Mouse (Mus musculus) intestine, postnatal 0 days (tissue): Measurements from ENCODE around the gene Ppt2. TPM values are rescaled to one million over a fixed set of nuclear protein-coding genes. Genes with fewer than 3 reads are reported as not detected.

Experiments used
- ATAC-seq: fragments of 200-750 bp; cut with Nextera tagmentation; 2 replicates; pipeline ENCODE4 v1.8.0; 2017; ENCODE audit warnings: mild to moderate bottlenecking, moderate TSS enrichment, moderate library complexity
- H3K27ac ChIP-seq: fragments of 300-500 bp; sonication (generic); 2 replicates; pipeline ENCODE4 v1.5.1; 2014; ENCODE audit warnings: mild to moderate bottlenecking, low read depth, low read length, moderate library complexity
- H3K27me3 ChIP-seq: fragments of 300-500 bp; sonication (generic); replicated peaks from 2 replicates; pipeline ENCODE4 v1.6.1; 2014; ENCODE audit warnings: low read length, mixed read lengths; ENCODE audit not compliant: control insufficient read depth, insufficient read depth
- H3K36me3 ChIP-seq: fragments of 300-500 bp; sonication (generic); 2 replicates; pipeline ENCODE4 v1.6.1; 2014; ENCODE audit warnings: mild to moderate bottlenecking, moderate library complexity; ENCODE audit not compliant: control insufficient read depth, insufficient read depth
- H3K4me1 ChIP-seq: fragments of 300-500 bp; sonication (generic); replicated peaks from 2 replicates; pipeline ENCODE4 v1.6.1; 2014; ENCODE audit warnings: antibody characterized with exemption, low read length, mixed read lengths; ENCODE audit not compliant: control insufficient read depth, insufficient read depth
- H3K4me2 ChIP-seq: fragments of 300-500 bp; sonication (generic); replicated peaks from 2 replicates; pipeline ENCODE4 v1.6.1; 2014; ENCODE audit warnings: low read depth, mild to moderate bottlenecking, moderate library complexity
- H3K4me3 ChIP-seq: fragments of 300-500 bp; sonication (generic); 2 replicates; pipeline ENCODE4 v1.5.1; 2014; ENCODE audit warnings: low read depth, low read length
- H3K9ac ChIP-seq: fragments of 300-500 bp; sonication (generic); 2 replicates; pipeline ENCODE4 v1.6.1; 2014; ENCODE audit warnings: mild to moderate bottlenecking, low read depth, low read length
- H3K9me3 ChIP-seq: fragments of 300-500 bp; sonication (generic); 2 replicates; pipeline ENCODE4 v1.6.1; 2016; ENCODE audit warnings: mixed run types; ENCODE audit not compliant: control insufficient read depth
- CTCF ChIP-seq: sonication (generic); IDR thresholded peaks from 2 replicates; pipeline ENCODE4 v1.5.1; 2016; ENCODE audit warnings: low read depth, mild to moderate bottlenecking, control low read depth, antibody characterized with exemption, moderate library complexity
- WGBS: fragments of 180-500 bp; shearing (Covaris S2); extraction: QIAGEN DNeasy Blood & Tissue Kit; methylation state at CpG from one replicate; pipeline ENCODE4 v1.1.7; 2014; 5-methylcytosine and 5-hydroxymethylcytosine counted together
- polyA plus RNA-seq: library from polyadenylated mRNA; unstranded; fragments of >200 nt; fragmentation: Nextera tagmentation; extraction: Ambion mirVana; gene quantifications from 2 replicates; pipeline ENCODE4 v1.2.1, GENCODE M21; 2015

The Ppt2 gene
- polyA plus RNA-seq, 1 experiment from 2014 or later, result 17.2 TPM

DNA sequence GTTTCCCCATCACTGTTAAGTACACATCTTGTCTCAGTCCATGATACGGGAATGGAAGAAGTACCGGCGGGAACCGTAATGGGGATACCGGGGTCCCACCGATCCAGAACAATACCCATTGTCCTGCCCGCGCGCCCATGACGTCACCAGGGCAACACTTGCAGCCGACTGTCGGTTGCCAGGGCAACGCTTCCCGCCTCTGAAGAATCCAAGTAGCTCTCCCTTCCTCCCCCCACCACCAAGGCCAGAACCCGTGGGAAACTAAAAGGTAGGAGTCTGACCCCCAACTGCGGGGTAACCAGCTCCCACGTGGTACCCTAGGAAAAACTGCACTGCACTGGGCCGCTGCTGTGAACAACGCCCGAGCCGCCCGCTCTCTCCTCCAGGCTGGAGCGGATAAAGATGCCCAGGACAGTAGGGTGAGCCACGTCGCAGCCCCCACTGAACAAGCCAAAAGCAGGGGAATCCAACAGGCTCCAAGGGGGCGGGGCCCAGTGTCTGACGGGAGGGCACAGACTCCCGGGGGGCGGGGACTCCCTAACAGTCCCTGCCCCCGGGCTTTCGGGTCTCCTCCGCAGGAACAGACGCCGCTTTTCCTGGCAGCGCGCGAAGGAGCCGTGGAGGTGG lies 41.4 kb downstream of the Ppt2 start:
- peak; percentile 72 for ATAC-seq
- peaks cover 8% of the 10 kb centered on the region; the same call in 1 of the 2 replicates for H3K4me1 ChIP-seq
- WGBS, result under 1% methylated on average over 37 of the region's 38 CpGs
- H3K27me3 ChIP-seq, result no peaks in the 10 kb centered on the region
- no peaks in the 10 kb centered on the region for H3K36me3 ChIP-seq
- no peaks in the 10 kb centered on the region for H3K9me3 ChIP-seq
- H3K4me3 ChIP-seq, result peak overlapping the region; percentile 58
- peak overlapping the region; percentile 99 for H3K4me2 ChIP-seq
- H3K9ac ChIP-seq, result peak overlapping the region; percentile 49
- TF ChIP-seq CTCF, result no peak
- peak overlapping the region; percentile 70; the same call in 1 of the 2 replicates for H3K27ac ChIP-seq

DNA sequence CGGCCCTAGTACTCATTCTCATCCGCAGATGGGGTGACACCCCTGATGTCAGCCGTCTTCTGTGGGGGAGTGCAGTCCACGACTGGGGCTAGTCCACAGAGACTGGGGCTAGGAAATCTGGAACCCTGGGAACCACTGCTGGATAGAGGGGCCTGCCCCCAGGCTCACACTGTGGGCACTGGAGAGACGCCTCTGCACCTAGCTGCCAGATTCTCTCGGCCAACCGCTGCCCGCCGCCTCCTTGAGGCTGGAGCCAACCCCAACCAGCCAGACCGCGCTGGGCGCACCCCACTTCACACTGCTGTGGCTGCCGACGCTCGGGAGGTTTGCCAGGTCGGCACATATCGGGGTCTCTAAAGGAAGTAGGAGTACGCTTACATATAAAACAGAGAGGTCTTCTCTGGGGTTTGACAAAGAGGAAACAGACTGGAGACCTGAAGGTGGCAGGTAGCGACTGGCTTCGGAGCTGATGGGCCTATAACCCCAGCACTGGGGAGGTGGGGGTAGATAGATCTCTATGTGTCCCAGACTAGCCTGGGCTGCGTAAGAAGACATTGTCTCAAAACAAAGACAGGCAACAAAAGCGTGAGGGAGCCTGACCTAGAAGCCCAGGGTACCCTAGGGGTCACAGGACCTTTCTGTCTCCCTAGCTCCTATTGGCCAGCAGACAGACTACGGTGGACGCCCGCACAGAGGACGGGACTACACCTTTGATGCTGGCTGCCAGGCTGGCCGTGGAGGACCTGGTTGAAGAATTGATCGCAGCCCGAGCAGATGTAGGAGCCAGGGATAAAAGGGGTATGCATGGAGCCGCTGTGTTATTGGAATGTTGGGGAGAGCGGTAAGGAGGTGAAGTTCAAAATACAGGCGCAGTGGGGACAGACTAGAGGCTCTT lies 42.2 kb downstream of the Ppt2 start:
- WGBS, result 44% methylated on average over 32 of the region's 32 CpGs
- no peak for ATAC-seq
- H3K9ac ChIP-seq, result no peak overlapping the region
- no peaks in the 10 kb centered on the region for H3K27me3 ChIP-seq
- no peaks in the 10 kb centered on the region for H3K36me3 ChIP-seq
- H3K9me3 ChIP-seq, result no peaks in the 10 kb centered on the region
- no peak overlapping the region for H3K27ac ChIP-seq
- H3K4me3 ChIP-seq, result peak overlapping the region; percentile 58
- TF ChIP-seq CTCF, result no peak
- H3K4me1 ChIP-seq, result peaks cover 8% of the 10 kb centered on the region; the same call in 1 of the 2 replicates
- peak overlapping the region; percentile 99 for H3K4me2 ChIP-seq

DNA sequence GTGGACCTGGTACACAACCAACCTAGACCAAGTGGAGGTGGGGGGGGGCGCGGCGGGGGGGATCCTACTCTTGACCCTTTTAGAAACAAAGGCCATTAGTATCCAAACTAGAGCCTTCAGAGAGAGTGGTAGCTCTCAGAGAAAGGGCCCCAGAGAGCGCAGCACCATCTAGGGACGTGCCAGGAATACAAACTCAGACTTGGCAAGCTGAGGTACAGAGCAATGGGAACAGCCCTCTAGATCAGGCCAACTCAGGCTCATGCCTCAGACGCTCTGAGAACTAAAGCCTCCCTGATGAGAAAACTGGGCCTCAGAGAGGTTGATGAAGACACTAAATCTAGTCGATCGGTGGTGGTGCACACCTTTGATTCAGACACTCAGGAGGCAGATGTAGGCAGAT lies 43.2 kb downstream of the Ppt2 start:
- H3K9me3 ChIP-seq, result no peaks in the 10 kb centered on the region
- H3K4me3 ChIP-seq, result no peak overlapping the region
- no peak overlapping the region for H3K27ac ChIP-seq
- H3K36me3 ChIP-seq, result no peaks in the 10 kb centered on the region
- no peak for ATAC-seq
- WGBS, result 92% methylated on average over 8 of the region's 8 CpGs
- peaks cover 6% of the 10 kb centered on the region; the same call in 1 of the 2 replicates for H3K4me1 ChIP-seq
- TF ChIP-seq CTCF, result no peak
- H3K4me2 ChIP-seq, result no peak overlapping the region
- no peaks in the 10 kb centered on the region for H3K27me3 ChIP-seq
- H3K9ac ChIP-seq, result no peak overlapping the region

DNA sequence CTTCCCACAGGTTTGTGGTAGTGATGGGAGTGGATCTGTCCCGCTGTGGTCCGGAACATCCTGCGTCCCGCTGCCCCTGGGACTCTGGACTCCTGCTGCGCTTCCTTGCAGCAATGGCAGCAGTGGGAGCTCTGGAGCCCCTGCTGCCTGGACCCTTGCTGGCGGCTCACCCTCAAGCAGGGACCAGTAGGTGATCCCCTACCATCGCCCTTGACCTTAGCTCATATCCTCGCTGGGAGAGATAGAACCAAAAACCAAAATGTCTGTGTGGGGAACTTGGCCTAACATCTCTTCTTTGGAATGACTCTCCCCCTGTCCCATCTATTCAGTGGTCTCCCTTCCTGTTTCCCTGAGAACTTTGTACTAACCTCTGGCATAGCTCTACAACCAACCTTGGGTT lies 44.5 kb downstream of the Ppt2 start:
- no peak overlapping the region for H3K27ac ChIP-seq
- 93% methylated on average over 8 of the region's 8 CpGs for WGBS

DNA sequence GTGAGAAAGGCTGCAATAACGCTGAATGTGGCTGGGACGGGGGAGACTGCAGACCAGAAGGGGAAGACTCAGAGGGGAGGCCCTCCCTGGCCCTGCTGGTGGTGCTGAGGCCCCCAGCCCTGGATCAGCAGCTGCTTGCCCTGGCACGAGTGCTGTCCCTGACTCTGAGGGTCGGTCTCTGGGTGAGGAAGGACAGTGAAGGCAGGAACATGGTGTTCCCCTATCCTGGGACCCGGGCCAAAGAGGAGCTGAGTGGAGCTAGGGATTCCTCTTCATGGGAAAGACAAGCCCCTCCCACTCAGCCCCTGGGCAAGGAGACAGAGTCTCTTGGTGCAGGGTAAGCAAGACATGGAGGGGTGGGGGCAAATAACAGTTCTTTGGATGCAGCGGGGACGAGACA lies 44.9 kb downstream of the Ppt2 start:
- WGBS, result 59% methylated on average over 7 of the region's 7 CpGs
- no peak overlapping the region for H3K27ac ChIP-seq
- peaks cover 6% of the 10 kb centered on the region; the same call in 1 of the 2 replicates for H3K4me1 ChIP-seq
- no peak overlapping the region for H3K9ac ChIP-seq
- no peak overlapping the region for H3K4me2 ChIP-seq
- H3K36me3 ChIP-seq, result no peaks in the 10 kb centered on the region
- H3K9me3 ChIP-seq, result no peaks in the 10 kb centered on the region
- H3K27me3 ChIP-seq, result no peaks in the 10 kb centered on the region
- H3K4me3 ChIP-seq, result no peak overlapping the region
- no peak for ATAC-seq
- TF ChIP-seq CTCF, result no peak

More for the DNA sequence above, 44.5 kb downstream of the Ppt2 start:
- H3K4me3 ChIP-seq, result no peak overlapping the region
- ATAC-seq, result no peak
- TF ChIP-seq CTCF, result no peak
- H3K4me1 ChIP-seq, result peaks cover 6% of the 10 kb centered on the region; the same call in 1 of the 2 replicates
- H3K36me3 ChIP-seq, result no peaks in the 10 kb centered on the region
- H3K27me3 ChIP-seq, result no peaks in the 10 kb centered on the region
- H3K9me3 ChIP-seq, result no peaks in the 10 kb centered on the region
- H3K4me2 ChIP-seq, result no peak overlapping the region
- no peak overlapping the region for H3K9ac ChIP-seq

DNA sequence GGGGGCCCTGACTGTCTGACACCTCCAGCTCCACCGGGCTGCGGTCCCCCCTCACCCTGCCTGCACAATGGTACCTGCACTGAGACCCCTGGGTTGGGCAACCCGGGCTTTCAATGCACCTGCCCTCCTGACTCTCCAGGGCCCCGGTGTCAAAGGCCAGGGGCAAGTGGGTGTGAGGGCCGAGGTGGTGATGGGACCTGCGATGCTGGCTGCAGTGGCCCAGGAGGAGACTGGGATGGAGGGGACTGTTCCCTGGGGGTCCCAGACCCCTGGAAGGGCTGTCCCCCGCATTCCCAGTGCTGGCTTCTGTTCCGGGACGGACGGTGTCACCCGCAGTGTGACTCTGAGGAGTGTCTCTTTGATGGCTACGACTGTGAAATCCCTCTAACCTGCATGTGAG lies 45.8 kb downstream of the Ppt2 start:
- H3K27me3 ChIP-seq, result no peaks in the 10 kb centered on the region
- no peak overlapping the region for H3K4me3 ChIP-seq
- no peak overlapping the region for H3K27ac ChIP-seq
- no peak for TF ChIP-seq CTCF
- H3K4me2 ChIP-seq, result no peak overlapping the region
- no peaks in the 10 kb centered on the region for H3K9me3 ChIP-seq
- no peaks in the 10 kb centered on the region for H3K36me3 ChIP-seq
- no peaks in the 10 kb centered on the region for H3K4me1 ChIP-seq
- 84% methylated on average over 12 of the region's 12 CpGs for WGBS
- no peak overlapping the region for H3K9ac ChIP-seq
- no peak for ATAC-seq
